Mouse (Mus musculus) left cerebral cortex, postnatal 25 days (tissue): ENCODE results near the gene Gm49661. TPM values are rescaled to one million over a fixed set of nuclear protein-coding genes. Genes with fewer than 3 reads are reported as not detected.

ENCODE experiments used
- DNase-seq, 2 experiments: peaks; one replicate each; pipeline ENCODE4 v3.0.0; 2022; ENCODE audit warnings: low spot score in 2 of 2, mixed read lengths in 1 of 2
- intact Hi-C: fragments of 180-260 bp; cut with DNase I; formaldehyde crosslinking; loops from one replicate; pipeline ENCODE4 v1.15.1; 2025
- total RNA-seq, 2 experiments: library from RNA; stranded (reverse); gene quantifications; 2 replicates each; pipeline ENCODE4 v1.2.3; 2021

Gm49661 gene
- 1 to 10 TPM in 1 of 2 experiments, not detected in 1; 3.5 TPM for total RNA-seq

- peak; percentile 78 to 79 for DNase-seq
- intact Hi-C loops: no loop called here
These were observed at the start of gene Gm49661, which contains the start of the genes Prdx2 and Rnaseh2a for GRCm38 (mm10) chr8:84969241-84970134. Gm49661 (minus strand) TSS chr8:84969433. Prdx2 (plus strand) TSS chr8:84969587. Rnaseh2a (minus strand) TSS chr8:84969767.

GRCm38 (mm10) chr8:85017209-85017608, 48.0 kb upstream of the Gm49661 start:
- DNase-seq: no peak
- intact Hi-C loops: no loop called here

- no peak for DNase-seq
- intact Hi-C loops: no loop called here
These were observed 47.5 kb upstream of the Gm49661 start for GRCm38 (mm10) chr8:85016724-85017123.

GRCm38 (mm10) chr8:85014431-85014830, 45.2 kb upstream of the Gm49661 start, which contains the start of gene Best2:
Best2 (minus strand) TSS chr8:85014531.
- DNase-seq: no peak

GRCm38 (mm10) chr8:85013230-85013840, 44.1 kb upstream of the Gm49661 start:
- intact Hi-C loops: no loop called here
- DNase-seq: peak; percentile 81 to 85

More at GRCm38 (mm10) chr8:85014431-85014830, 45.2 kb upstream of the Gm49661 start, which contains the start of gene Best2:
- intact Hi-C loops: no loop called here

GRCm38 (mm10) chr8:85011242-85011641, 42.0 kb upstream of the Gm49661 start:
- intact Hi-C loops: no loop called here
- DNase-seq: no peak

GRCm38 (mm10) chr8:85007686-85008085, 38.5 kb upstream of the Gm49661 start:
- no peak for DNase-seq
- intact Hi-C loops: no loop called here

- intact Hi-C loops: no loop called here
- peak; percentile 90 to 96 for DNase-seq
These were observed 28.5 kb upstream of the Gm49661 start for GRCm38 (mm10) chr8:84997649-84998295.

GRCm38 (mm10) chr8:84996978-84997377, 27.7 kb upstream of the Gm49661 start:
- intact Hi-C loops: no loop called here
- no peak for DNase-seq

- intact Hi-C loops: no loop called here
- no peak for DNase-seq
These were observed 26.4 kb upstream of the Gm49661 start for GRCm38 (mm10) chr8:84995680-84996079.

GRCm38 (mm10) chr8:84994375-84994774, 25.1 kb upstream of the Gm49661 start:
- intact Hi-C loops: no loop called here
- no peak for DNase-seq

GRCm38 (mm10) chr8:84990836-84991235, 21.6 kb upstream of the Gm49661 start:
- DNase-seq: no peak
- intact Hi-C loops: loop anchor here (1.0 kb wide), 1 partner anchor 15 kb away; no protein-coding TSS in a partner anchor

GRCm38 (mm10) chr8:84990349-84990748, 21.1 kb upstream of the Gm49661 start, which contains the start of gene Hook2:
Hook2 (plus strand) TSS chr8:84990603.
- DNase-seq: peak; percentile 97 to 99
- intact Hi-C loops: loop anchor here (1.0 kb wide), 1 partner anchor 14 kb away; no protein-coding TSS in a partner anchor

- intact Hi-C loops: loop anchor here (1.0 kb wide), 1 partner anchor 14 kb away; no protein-coding TSS in a partner anchor
- peak; percentile 88 to 90 for DNase-seq
These were observed 20.6 kb upstream of the Gm49661 start for GRCm38 (mm10) chr8:84989810-84990209.

GRCm38 (mm10) chr8:84989311-84989731, 20.1 kb upstream of the Gm49661 start:
- DNase-seq: no peak
- intact Hi-C loops: no loop called here

- no peak for DNase-seq
- intact Hi-C loops: no loop called here
These were observed 18.7 kb upstream of the Gm49661 start for GRCm38 (mm10) chr8:84987903-84988302.

- no peak for DNase-seq
- intact Hi-C loops: no loop called here
These were observed 18.2 kb upstream of the Gm49661 start for GRCm38 (mm10) chr8:84987388-84987787.

- DNase-seq: no peak
- intact Hi-C loops: loop anchor here (1.0 kb wide), 1 partner anchor 8 kb away; the partner anchor contains the start of gene Junb
These were observed 17.2 kb upstream of the Gm49661 start for GRCm38 (mm10) chr8:84986379-84986945.

GRCm38 (mm10) chr8:84985684-84986378, 16.6 kb upstream of the Gm49661 start:
- intact Hi-C loops: loop anchor here (1.0 kb wide), 1 partner anchor 8 kb away; the partner anchor contains the start of gene Junb
- DNase-seq: peak; percentile 96 to 98
